Comparison of ENCODE assay signal across 8 mouse cellular contexts in genomic region chr4:32915928-32916327, GRCm38 (mm10). TPM values are rescaled to one million over a fixed set of nuclear protein-coding genes. Genes with fewer than 3 reads are reported as not detected.
A peak's percentile ranks its signal among the peaks of the same experiment; 100 is the strongest.
DNase-seq lines count a peak whose midpoint lies in the region; ATAC-seq lines count a peak whose summit lies in the region.

No protein-coding gene starts in this region.

- no peaks in the 10 kb centered on the region for H3K36me3 ChIP-seq in liver, embryonic 11.5 days (ENCODE audit: control insufficient read depth, insufficient read depth, low read length)
- no peaks in the 10 kb centered on the region for H3K36me3 ChIP-seq in forebrain, embryonic 11.5 days (ENCODE audit: control insufficient read depth, insufficient read depth, low read length)
- no peaks in the 10 kb centered on the region for H3K36me3 ChIP-seq in kidney, embryonic 16.5 days (ENCODE audit: insufficient read depth, low read length)
- H3K36me3 ChIP-seq in neural tube, embryonic 13.5 days = no peaks in the 10 kb centered on the region

- H3K4me3 ChIP-seq in liver, embryonic 11.5 days (ENCODE audit: low read depth, low read length) = no peak overlapping the region
- H3K4me3 ChIP-seq in forebrain, embryonic 11.5 days (ENCODE audit: low read depth, low read length) = no peak overlapping the region
- no peak overlapping the region for H3K4me3 ChIP-seq in kidney, embryonic 16.5 days (ENCODE audit: low read length)
- H3K4me3 ChIP-seq in neural tube, embryonic 13.5 days = no peak overlapping the region

- no peak overlapping the region for H3K9ac ChIP-seq in liver, embryonic 11.5 days (ENCODE audit: low read depth, low read length)
- H3K9ac ChIP-seq in forebrain, embryonic 11.5 days (ENCODE audit: low read length) = no peak overlapping the region
- H3K9ac ChIP-seq in kidney, embryonic 16.5 days (replicated peaks; ENCODE audit: low read length) = no peak overlapping the region
- H3K9ac ChIP-seq in neural tube, embryonic 13.5 days = peak overlapping the region; percentile 28; the same call in 1 of the 2 replicates

- no peak for DNase-seq in liver, embryonic 11.5 days (ENCODE audit: low spot score)
- no peak for DNase-seq in liver
- DNase-seq in forebrain, embryonic 11.5 days (ENCODE audit: low spot score) = no peak
- no peak for DNase-seq in cerebellum, adult 9-10 months
- DNase-seq in left cerebral cortex, postnatal 14 days (ENCODE audit: low spot score in 2 of 2) = no peak
- no peak for DNase-seq in layer of hippocampus, postnatal 25 days (ENCODE audit: extremely low spot score in 1 of 2, low spot score in 1 of 2)

- H3K27ac ChIP-seq in liver, embryonic 11.5 days (ENCODE audit: low read depth, low read length) = peak overlapping the region; percentile 68; the same call in 1 of the 2 replicates
- H3K27ac ChIP-seq in forebrain, embryonic 11.5 days (ENCODE audit: low read depth, low read length) = no peak overlapping the region
- peak overlapping the region; percentile 76 for H3K27ac ChIP-seq in kidney, embryonic 16.5 days (ENCODE audit: low read length)
- H3K27ac ChIP-seq in neural tube, embryonic 13.5 days (replicated peaks) = peak overlapping the region; percentile 59

- H3K4me2 ChIP-seq in liver, embryonic 11.5 days = no peak overlapping the region
- H3K4me2 ChIP-seq in forebrain, embryonic 11.5 days (ENCODE audit: low read depth, low read length, severe bottlenecking) = no peak overlapping the region
- H3K4me2 ChIP-seq in kidney, embryonic 16.5 days (replicated peaks; ENCODE audit: low read depth, low read length) = peak overlapping the region; percentile 6; the same call in 1 of the 2 replicates
- peak overlapping the region; percentile 9; the same call in 1 of the 2 replicates for H3K4me2 ChIP-seq in neural tube, embryonic 13.5 days

- intact Hi-C loops in left cerebral cortex, postnatal 14 days (cut with DNase I) = no loop called here

- no peaks in the 10 kb centered on the region for H3K27me3 ChIP-seq in liver, embryonic 11.5 days (replicated peaks; ENCODE audit: control insufficient read depth, insufficient read depth, low read length)
- no peaks in the 10 kb centered on the region for H3K27me3 ChIP-seq in forebrain, embryonic 11.5 days (ENCODE audit: control insufficient read depth, insufficient read depth, low read length)
- H3K27me3 ChIP-seq in kidney, embryonic 16.5 days (ENCODE audit: insufficient read depth, low read length) = no peaks in the 10 kb centered on the region
- H3K27me3 ChIP-seq in neural tube, embryonic 13.5 days = no peaks in the 10 kb centered on the region

- WGBS in liver, embryonic 11.5 days = 60% methylated on average over 8 of the region's 8 CpGs
- WGBS in forebrain, embryonic 11.5 days = 50% methylated on average over 8 of the region's 8 CpGs
- 5% methylated on average over 8 of the region's 8 CpGs for WGBS in kidney, embryonic 16.5 days
- WGBS in neural tube, embryonic 13.5 days = 14% methylated on average over 8 of the region's 8 CpGs

- H3K9me3 ChIP-seq in liver, embryonic 11.5 days (ENCODE audit: control insufficient read depth, low read length) = no peaks in the 10 kb centered on the region
- H3K9me3 ChIP-seq in forebrain, embryonic 11.5 days (ENCODE audit: control insufficient read depth, low read length) = no peaks in the 10 kb centered on the region
- H3K9me3 ChIP-seq in kidney, embryonic 16.5 days (ENCODE audit: low read length) = no peaks in the 10 kb centered on the region
- H3K9me3 ChIP-seq in neural tube, embryonic 13.5 days = no peaks in the 10 kb centered on the region

- peaks cover 7% of the 10 kb centered on the region for H3K4me1 ChIP-seq in liver, embryonic 11.5 days (replicated peaks; ENCODE audit: control insufficient read depth, insufficient read depth, low read length)
- peaks cover 7% of the 10 kb centered on the region; the same call in 1 of the 2 replicates for H3K4me1 ChIP-seq in forebrain, embryonic 11.5 days (replicated peaks; ENCODE audit: control insufficient read depth, insufficient read depth, low read length)
- peaks cover 18% of the 10 kb centered on the region for H3K4me1 ChIP-seq in kidney, embryonic 16.5 days (ENCODE audit: insufficient read depth, low read length)
- H3K4me1 ChIP-seq in neural tube, embryonic 13.5 days (replicated peaks) = peaks cover 40% of the 10 kb centered on the region

- no peak; the same call in 1 of the 2 replicates for ATAC-seq in liver, embryonic 11.5 days (replicated peaks; ENCODE audit: low FRiP score)
- ATAC-seq in forebrain, embryonic 11.5 days (replicated peaks; ENCODE audit: low FRiP score) = peak; percentile 60; the same call in 1 of the 2 replicates
- peak; percentile 98 for ATAC-seq in kidney, embryonic 16.5 days (ENCODE audit: low FRiP score, low TSS enrichment)
- peak; percentile 84 for ATAC-seq in neural tube, embryonic 13.5 days (ENCODE audit: low read depth)

RNA-seq across cellular contexts. Expression of gene Ankrd6, which starts 34.7 kb away (rescaled TPM):
- 3.0 and 3.4 TPM in 2 replicates for polyA plus RNA-seq in liver, embryonic 11.5 days (2014; fragmentation: Nextera tagmentation; extraction: Ambion mirVana)
- polyA plus RNA-seq in forebrain, embryonic 11.5 days (2014; fragmentation: Nextera tagmentation; extraction: Ambion mirVana) = 16.2 and 16.8 TPM in 2 replicates
- 13.8 and 15.4 TPM in 2 replicates for polyA plus RNA-seq in kidney, embryonic 16.5 days (2015; fragmentation: Nextera tagmentation; extraction: Ambion mirVana)
- polyA plus RNA-seq in neural tube, embryonic 13.5 days (2015; fragmentation: Nextera tagmentation; extraction: Ambion mirVana) = 20.1 and 20.5 TPM in 2 replicates
- total RNA-seq in left cerebral cortex, postnatal 14 days (2021) = 10 to 100 TPM; 36.1 to 38.9 TPM
- total RNA-seq in layer of hippocampus, postnatal 25 days (2021) = 10 to 100 TPM; 34.8 to 35.6 TPM

Comparison
In these comparisons a context has a peak if more than half of its experiments do, and no peak if none do; other contexts are left out.
1. H3K4me2 ChIP-seq: peak in kidney, embryonic 16.5 days (single experiment) and neural tube, embryonic 13.5 days (single experiment); none in liver, embryonic 11.5 days (single experiment) and forebrain, embryonic 11.5 days (single experiment).